Mouse (Mus musculus) liver, postnatal 0 days (tissue): ENCODE results near the gene Prrx2. TPM values are rescaled to one million over a fixed set of nuclear protein-coding genes. Genes with fewer than 3 reads are reported as not detected.

ENCODE experiments used
- ATAC-seq: fragments of 200-750 bp; cut with Nextera tagmentation; 2 replicates; pipeline ENCODE4 v1.8.0; 2017; ENCODE audit warnings: mild to moderate bottlenecking, moderate library complexity
- DNase-seq: peaks from one replicate; pipeline ENCODE4 v3.0.0-alpha.2; 2016
- H3K27ac ChIP-seq: fragments of 300-500 bp; sonication (generic); 2 replicates; pipeline ENCODE4 v1.5.1; 2014; ENCODE audit warnings: antibody characterized with exemption, moderate library complexity, mild to moderate bottlenecking, low read depth
- H3K27me3 ChIP-seq: fragments of 300-500 bp; sonication (generic); 2 replicates; pipeline ENCODE4 v1.6.1; 2014; ENCODE audit warnings: low read length, control low read depth, mixed read lengths; ENCODE audit not compliant: insufficient read depth
- H3K36me3 ChIP-seq: fragments of 300-500 bp; sonication (generic); replicated peaks from 2 replicates; pipeline ENCODE4 v1.6.1; 2014; ENCODE audit warnings: mild to moderate bottlenecking, control low read depth, low read length, moderate library complexity, mixed read lengths; ENCODE audit not compliant: insufficient read depth
- H3K4me1 ChIP-seq: fragments of 300-500 bp; sonication (generic); 2 replicates; pipeline ENCODE4 v1.6.1; 2014; ENCODE audit warnings: antibody characterized with exemption, mild to moderate bottlenecking, control low read depth; ENCODE audit not compliant: insufficient read depth
- H3K4me2 ChIP-seq: fragments of 300-500 bp; sonication (generic); 2 replicates; pipeline ENCODE4 v1.6.1; 2014; ENCODE audit warnings: low read depth, mild to moderate bottlenecking, low read length, moderate library complexity, mixed read lengths
- H3K4me3 ChIP-seq: fragments of 300-500 bp; sonication (generic); 2 replicates; pipeline ENCODE4 v1.5.1; 2014; ENCODE audit warnings: low read depth, low read length
- H3K9ac ChIP-seq: fragments of 300-500 bp; sonication (generic); replicated peaks from 2 replicates; pipeline ENCODE4 v1.6.1; 2014; ENCODE audit warnings: mild to moderate bottlenecking, moderate library complexity
- H3K9me3 ChIP-seq: fragments of 300-500 bp; sonication (generic); 2 replicates; pipeline ENCODE4 v1.6.1; 2016; ENCODE audit warnings: mild to moderate bottlenecking, control low read depth, low read length, mixed read lengths
- CTCF ChIP-seq: sonication (generic); IDR thresholded peaks from 2 replicates; pipeline ENCODE4 v1.5.1; 2016; ENCODE audit warnings: antibody characterized with exemption, low read depth
- EP300 ChIP-seq: IDR thresholded peaks from 2 replicates; pipeline ENCODE4 v1.6.1; 2016; ENCODE audit warnings: antibody characterized with exemption, low read depth, mild to moderate bottlenecking
- WGBS: fragments of 180-500 bp; shearing (Covaris S2); extraction: QIAGEN DNeasy Blood & Tissue Kit; methylation state at CpG from one replicate; pipeline ENCODE4 v1.1.7; 2014; ENCODE audit not compliant: insufficient replicate concordance; 5-methylcytosine and 5-hydroxymethylcytosine counted together
- polyA plus RNA-seq: library from polyadenylated mRNA; unstranded; fragments of >200 nt; fragmentation: Nextera tagmentation; extraction: Ambion mirVana; gene quantifications from 2 replicates; pipeline ENCODE4 v1.2.1, GENCODE M21; 2015

Prrx2 gene
- polyA plus RNA-seq, 1 experiment from 2014 or later = 0.07 TPM

DNA sequence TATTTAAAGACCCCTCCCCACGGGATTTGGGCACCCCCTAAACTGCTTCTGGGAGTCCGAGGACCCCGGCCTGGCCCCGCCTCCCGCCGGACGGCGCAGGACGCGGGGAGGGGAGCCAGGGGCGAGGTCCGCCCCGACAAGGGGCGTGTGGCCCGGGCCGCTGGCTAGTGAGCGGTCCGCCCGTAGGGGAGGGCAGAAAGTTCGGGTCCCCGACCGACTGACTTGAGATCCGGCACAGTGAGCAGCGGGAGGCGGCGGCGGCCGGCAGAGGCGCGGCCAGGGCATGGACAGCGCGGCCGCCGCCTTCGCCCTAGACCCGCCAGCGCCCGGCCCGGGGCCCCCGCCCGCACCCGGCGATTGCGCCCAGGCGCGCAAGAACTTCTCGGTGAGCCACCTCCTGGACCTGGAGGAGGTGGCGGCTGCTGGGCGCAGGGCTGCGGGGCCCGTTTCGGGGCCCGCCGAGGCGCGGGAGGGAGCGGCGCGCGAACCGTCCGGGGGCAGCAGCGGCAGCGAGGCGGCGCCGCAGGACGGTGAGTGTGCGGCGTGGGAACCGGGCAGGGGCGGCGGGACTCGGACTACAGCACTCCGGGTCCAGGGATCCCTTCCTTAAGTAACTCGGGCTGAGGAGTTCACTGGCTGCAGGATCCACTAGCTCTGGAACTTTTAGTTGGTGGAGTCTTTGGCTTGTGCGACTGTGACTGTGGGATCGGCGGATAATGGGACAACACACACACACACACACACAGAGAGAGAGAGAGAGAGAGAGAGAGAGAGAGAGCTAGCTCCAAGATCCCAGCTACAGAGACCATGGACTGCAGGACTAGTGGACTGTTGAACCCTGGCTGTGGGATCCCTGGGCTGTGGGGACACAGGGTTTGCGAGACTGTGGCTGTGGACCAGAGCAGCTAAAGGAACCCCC is 10.6 kb downstream of the Prrx2 start:
- H3K4me3 ChIP-seq = peak overlapping the region; percentile 43
- no peak for TF ChIP-seq EP300
- TF ChIP-seq CTCF = no peak
- DNase-seq (no peak), ATAC-seq (no peak)
- no peak overlapping the region for H3K9ac ChIP-seq
- WGBS = 2% methylated on average over 72 of the region's 80 CpGs
- H3K4me1 ChIP-seq = 0 out of 2 replicates have a peak, but pooled peaks cover 5% of the 10 kb centered on the region
- no peak overlapping the region for H3K27ac ChIP-seq
- no peaks in the 10 kb centered on the region for H3K36me3 ChIP-seq
- H3K27me3 ChIP-seq = peaks cover 52% of the 10 kb centered on the region
- H3K9me3 ChIP-seq = no peaks in the 10 kb centered on the region
- peak overlapping the region; percentile 67 for H3K4me2 ChIP-seq

DNA sequence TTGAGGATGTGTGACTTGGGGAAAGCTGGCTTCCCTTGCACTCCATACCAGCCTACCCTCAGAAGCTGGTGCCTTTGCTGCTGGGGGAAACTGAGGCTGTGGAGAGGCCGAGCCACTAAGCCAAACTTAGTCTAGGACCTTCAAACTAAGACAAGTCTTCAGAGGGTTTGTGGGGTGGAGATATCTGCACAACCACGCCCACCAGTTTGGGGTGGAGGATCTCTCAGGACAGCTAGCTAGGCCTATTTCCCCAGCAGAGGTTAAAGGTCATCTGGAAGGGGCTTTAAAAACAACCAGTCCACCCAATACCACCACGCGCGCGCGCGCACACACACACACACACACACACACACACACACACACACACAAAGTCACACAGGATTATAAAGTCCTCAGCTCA is 11.5 kb downstream of the Prrx2 start:
- WGBS = 60% methylated on average over 8 of the region's 8 CpGs
- H3K36me3 ChIP-seq = no peaks in the 10 kb centered on the region
- DNase-seq (no peak), ATAC-seq (no peak)
- H3K9ac ChIP-seq = no peak overlapping the region
- no peak overlapping the region for H3K27ac ChIP-seq
- peaks cover 56% of the 10 kb centered on the region for H3K27me3 ChIP-seq
- H3K4me3 ChIP-seq = no peak overlapping the region
- H3K4me2 ChIP-seq = no peak overlapping the region
- TF ChIP-seq CTCF (no peak), EP300 (no peak)
- H3K9me3 ChIP-seq = no peaks in the 10 kb centered on the region
- H3K4me1 ChIP-seq = 0 out of 2 replicates have a peak, but pooled peaks cover 5% of the 10 kb centered on the region

DNA sequence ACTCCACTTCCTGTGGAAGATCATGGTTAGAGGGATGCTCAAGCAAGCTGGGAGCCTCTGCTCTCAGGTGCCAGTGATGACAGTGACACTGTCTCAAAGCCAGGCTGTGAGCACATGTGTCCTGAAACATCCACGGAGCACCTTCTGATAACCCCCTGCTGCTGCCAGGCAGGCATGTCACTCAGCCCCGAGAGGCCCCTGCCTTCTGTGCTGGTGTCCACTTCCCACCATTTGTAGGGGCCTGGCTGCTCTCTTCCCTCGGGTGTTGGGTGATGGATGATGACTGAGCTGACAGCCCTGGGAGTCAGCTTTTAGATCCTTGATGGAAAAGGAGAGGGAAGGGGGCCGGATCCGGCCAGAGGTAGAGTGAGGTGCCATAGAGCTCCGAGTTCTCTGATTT is 12.0 kb downstream of the Prrx2 start:
- WGBS = 34% methylated on average over 6 of the region's 6 CpGs
- no peak overlapping the region for H3K4me2 ChIP-seq
- H3K27ac ChIP-seq = no peak overlapping the region
- DNase-seq = no peak
- no peaks in the 10 kb centered on the region for H3K9me3 ChIP-seq
- H3K27me3 ChIP-seq = peaks cover 58% of the 10 kb centered on the region
- no peaks in the 10 kb centered on the region for H3K36me3 ChIP-seq
- no peak for TF ChIP-seq CTCF
- TF ChIP-seq EP300 = no peak
- ATAC-seq = no peak
- H3K9ac ChIP-seq = no peak overlapping the region
- H3K4me1 ChIP-seq = 0 out of 2 replicates have a peak, but pooled peaks cover 5% of the 10 kb centered on the region
- H3K4me3 ChIP-seq = no peak overlapping the region

DNA sequence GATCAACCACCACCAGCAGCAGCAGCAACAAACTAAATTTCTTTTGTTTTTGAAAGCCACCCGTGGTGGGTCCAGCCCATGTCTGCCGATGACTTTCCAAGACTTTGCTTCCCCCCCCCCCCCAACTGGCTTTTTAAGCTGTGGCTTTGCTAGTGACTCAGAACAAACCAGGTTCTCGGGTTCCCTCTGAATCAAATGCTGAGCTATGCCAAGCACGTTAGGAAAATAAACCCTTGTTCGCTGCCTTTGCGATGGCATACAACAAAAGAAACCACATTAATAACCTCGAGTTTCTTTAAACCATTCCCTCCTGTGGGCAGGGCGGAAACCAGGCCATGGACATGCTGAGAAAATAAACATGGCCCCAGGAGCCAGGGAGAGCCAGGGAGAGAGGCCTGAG is 13.4 kb downstream of the Prrx2 start:
- TF ChIP-seq CTCF (no peak), EP300 (no peak)
- Histone ChIP-seq H3K36me3 (no peaks in the 10 kb centered on the region), H3K4me1 (0 out of 2 replicates have a peak, but pooled peaks cover 5% of the 10 kb centered on the region), H3K9me3 (no peaks in the 10 kb centered on the region), H3K27ac (no peak overlapping the region), H3K27me3 (peaks cover 53% of the 10 kb centered on the region), H3K4me2 (no peak overlapping the region), H3K4me3 (no peak overlapping the region), H3K9ac (no peak overlapping the region)
- ATAC-seq (no peak), DNase-seq (no peak)
- WGBS = 68% methylated on average over 8 of the region's 8 CpGs

DNA sequence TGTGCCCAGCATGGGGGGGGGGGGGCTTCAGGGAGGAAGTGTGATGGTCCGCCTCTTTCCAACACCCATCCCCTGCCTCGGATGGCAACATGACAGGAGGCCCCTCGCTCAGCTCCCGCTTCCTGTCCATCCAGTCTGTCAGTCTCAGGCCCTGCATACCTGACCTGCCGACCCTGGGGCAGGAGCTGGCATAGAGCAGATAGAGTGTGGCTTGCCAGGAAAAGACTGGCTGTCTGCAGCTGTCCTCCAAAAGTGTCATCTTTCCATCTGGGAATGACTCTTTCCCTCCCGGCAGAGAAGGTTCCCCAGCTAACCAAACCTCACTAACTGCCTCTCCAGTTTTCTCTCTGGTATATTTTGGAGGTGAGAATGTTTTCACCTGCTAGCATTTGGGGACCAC is 15.8 kb downstream of the Prrx2 start:
- no peaks in the 10 kb centered on the region for H3K4me1 ChIP-seq
- no peaks in the 10 kb centered on the region for H3K9me3 ChIP-seq
- ATAC-seq = no peak
- DNase-seq = no peak
- TF ChIP-seq EP300 = no peak
- no peak for TF ChIP-seq CTCF
- no peaks in the 10 kb centered on the region for H3K36me3 ChIP-seq
- no peak overlapping the region for H3K4me3 ChIP-seq
- H3K4me2 ChIP-seq = no peak overlapping the region
- 22% methylated on average over 5 of the region's 6 CpGs for WGBS
- no peak overlapping the region for H3K9ac ChIP-seq
- peaks cover 31% of the 10 kb centered on the region for H3K27me3 ChIP-seq
- H3K27ac ChIP-seq = no peak overlapping the region

DNA sequence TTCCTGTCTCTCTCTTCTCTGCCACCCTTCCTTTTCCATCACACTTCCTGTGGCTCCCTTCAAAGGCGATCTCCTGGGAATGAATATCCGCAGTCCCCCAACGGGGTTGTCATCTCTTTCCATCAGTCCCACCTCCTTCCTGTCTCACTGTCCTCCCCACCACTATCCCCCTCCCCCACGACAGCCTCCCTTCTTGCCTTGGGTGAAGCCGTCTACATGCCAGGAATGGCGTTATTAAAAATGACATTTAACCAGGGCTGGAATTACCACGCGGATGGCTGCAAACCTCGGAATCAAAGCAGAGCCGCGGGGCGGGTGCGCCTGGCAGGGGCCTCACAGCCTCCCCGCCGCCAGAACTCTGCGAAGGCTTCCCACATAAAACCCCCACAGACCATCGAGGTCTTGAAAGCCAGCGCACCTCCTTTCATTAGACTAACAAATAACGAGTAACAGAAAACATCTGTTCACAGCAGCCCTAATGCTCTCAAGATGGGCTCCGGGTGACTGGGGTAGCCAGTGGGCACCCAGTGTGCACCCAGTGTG is 18.1 kb downstream of the Prrx2 start:
- peaks cover 17% of the 10 kb centered on the region; the same call in 1 of the 2 replicates for H3K27me3 ChIP-seq
- no peak overlapping the region for H3K4me3 ChIP-seq
- WGBS = 47% methylated on average over 20 of the region's 20 CpGs
- no peaks in the 10 kb centered on the region for H3K36me3 ChIP-seq
- H3K4me2 ChIP-seq = no peak overlapping the region
- no peak overlapping the region for H3K9ac ChIP-seq
- no peak for TF ChIP-seq CTCF
- TF ChIP-seq EP300 = no peak
- no peaks in the 10 kb centered on the region for H3K4me1 ChIP-seq
- ATAC-seq (no peak), DNase-seq (no peak)
- H3K27ac ChIP-seq = no peak overlapping the region
- H3K9me3 ChIP-seq = no peaks in the 10 kb centered on the region
